Comparison of ENCODE assay signal across 14 mouse cellular contexts in the genomic region with DNA sequence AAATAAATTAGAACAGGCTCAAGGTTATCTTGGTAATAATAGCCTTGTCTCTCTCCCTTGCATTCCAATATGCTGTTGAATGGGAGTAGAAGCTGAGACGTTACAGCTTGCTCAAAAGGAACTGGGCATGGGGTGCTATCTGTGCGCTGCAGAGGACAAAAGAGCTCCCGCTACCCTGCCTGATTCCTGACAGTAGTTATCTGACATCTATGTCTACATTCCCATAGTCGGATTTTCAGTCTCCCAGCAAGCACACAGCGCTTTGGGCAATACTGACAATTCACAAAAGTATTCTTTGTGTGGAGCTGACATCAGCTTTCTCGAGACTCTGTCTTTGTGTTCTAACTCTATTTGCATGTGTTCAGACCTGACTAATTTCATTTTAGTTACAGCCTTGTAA. TPM values are rescaled to one million over a fixed set of nuclear protein-coding genes. Genes with fewer than 3 reads are reported as not detected.
A peak's percentile ranks its signal among the peaks of the same experiment; 100 is the strongest.
DNase-seq lines count a peak whose midpoint lies in the region; ATAC-seq lines count a peak whose summit lies in the region.
"Had no signal": no experiment of that assay in that cellular context is flagged by ENCODE, and none has a peak within 500 bp of the region (broad histone marks: within the 10 kb centered on the region; RNA-seq: fewer than 3 reads in every experiment).

No protein-coding gene starts in this region.

- H3K9ac ChIP-seq in hindbrain, embryonic 13.5 days, result no peak overlapping the region
- no peak overlapping the region for H3K9ac ChIP-seq in neural tube, embryonic 13.5 days
- no peak overlapping the region for H3K9ac ChIP-seq in liver, embryonic 12.5 days
- H3K9ac ChIP-seq: liver, embryonic 15.5 days had no signal

- peak; percentile 15 for DNase-seq in layer of hippocampus, adult 9-10 months (ENCODE audit: low spot score)
- DNase-seq in layer of hippocampus, postnatal 25 days (ENCODE audit: extremely low spot score in 1 of 2, low spot score in 1 of 2), result no peak
- peak; percentile 21 for DNase-seq in embryo, embryonic 11 days
- DNase-seq in gastrocnemius, postnatal 10 days, result no peak
- DNase-seq: cerebellum, adult 18-20 months; gastrocnemius, postnatal 25 days; heart, postnatal 4 days; kidney, adult 8-10 months had no signal

- no peak overlapping the region for H3K4me3 ChIP-seq in hindbrain, embryonic 13.5 days
- no peak overlapping the region for H3K4me3 ChIP-seq in neural tube, embryonic 13.5 days
- no peak overlapping the region for H3K4me3 ChIP-seq in liver, embryonic 12.5 days
- H3K4me3 ChIP-seq: embryonic facial prominence, embryonic 10.5 days; liver, embryonic 15.5 days had no signal

- H3K27me3 ChIP-seq in hindbrain, embryonic 13.5 days, result no peaks in the 10 kb centered on the region
- no peaks in the 10 kb centered on the region for H3K27me3 ChIP-seq in neural tube, embryonic 13.5 days
- H3K27me3 ChIP-seq in liver, embryonic 12.5 days (replicated peaks), result no peaks in the 10 kb centered on the region
- H3K27me3 ChIP-seq: liver, embryonic 15.5 days had no signal

- no peak overlapping the region for H3K27ac ChIP-seq in hindbrain, embryonic 13.5 days
- no peak overlapping the region for H3K27ac ChIP-seq in neural tube, embryonic 13.5 days (replicated peaks)
- no peak overlapping the region for H3K27ac ChIP-seq in liver, embryonic 12.5 days
- H3K27ac ChIP-seq: embryonic facial prominence, embryonic 10.5 days; liver, embryonic 15.5 days had no signal

- H3K9me3 ChIP-seq in hindbrain, embryonic 13.5 days, result no peaks in the 10 kb centered on the region
- H3K9me3 ChIP-seq in neural tube, embryonic 13.5 days, result no peaks in the 10 kb centered on the region
- H3K9me3 ChIP-seq in liver, embryonic 12.5 days (replicated peaks), result no peaks in the 10 kb centered on the region
- H3K9me3 ChIP-seq: embryonic facial prominence, embryonic 10.5 days; liver, embryonic 15.5 days had no signal

- 0 out of 2 replicates have a peak, but pooled peaks cover 3% of the 10 kb centered on the region for H3K4me1 ChIP-seq in hindbrain, embryonic 13.5 days (replicated peaks)
- H3K4me1 ChIP-seq in neural tube, embryonic 13.5 days (replicated peaks), result peaks cover 9% of the 10 kb centered on the region; the same call in 1 of the 2 replicates
- H3K4me1 ChIP-seq in liver, embryonic 12.5 days, result no peaks in the 10 kb centered on the region
- H3K4me1 ChIP-seq: embryonic facial prominence, embryonic 10.5 days; liver, embryonic 15.5 days had no signal

- H3K36me3 ChIP-seq in hindbrain, embryonic 13.5 days, result no peaks in the 10 kb centered on the region
- H3K36me3 ChIP-seq in neural tube, embryonic 13.5 days, result no peaks in the 10 kb centered on the region
- H3K36me3 ChIP-seq in liver, embryonic 12.5 days, result no peaks in the 10 kb centered on the region
- H3K36me3 ChIP-seq: embryonic facial prominence, embryonic 10.5 days; liver, embryonic 15.5 days had no signal

- ATAC-seq in hindbrain, embryonic 13.5 days (ENCODE audit: low FRiP score), result 0 out of 2 replicates have a peak, but pooled peaks have one; percentile 57
- ATAC-seq in neural tube, embryonic 13.5 days (ENCODE audit: low read depth), result no peak
- no peak for ATAC-seq in liver, embryonic 12.5 days

- 16% methylated on average over 6 of the region's 6 CpGs for WGBS in hindbrain, embryonic 13.5 days
- WGBS in neural tube, embryonic 13.5 days, result 15% methylated on average over 6 of the region's 6 CpGs
- 60% methylated on average over 6 of the region's 6 CpGs for WGBS in liver, embryonic 12.5 days (ENCODE audit: insufficient replicate concordance)

- H3K4me2 ChIP-seq in hindbrain, embryonic 13.5 days, result no peak overlapping the region
- 0 out of 2 replicates have a peak overlapping the region, but pooled peaks have one; percentile 6 for H3K4me2 ChIP-seq in neural tube, embryonic 13.5 days
- H3K4me2 ChIP-seq in liver, embryonic 12.5 days, result no peak overlapping the region
- H3K4me2 ChIP-seq: heart, embryonic 11.5 days; liver, embryonic 15.5 days had no signal

RNA-seq across cellular contexts. Expression of a gene that starts 34.7 kb away (rescaled TPM):
- 10 to 100 TPM; 53.9 to 58.8 TPM for total RNA-seq in layer of hippocampus, postnatal 25 days (2021)
- polyA plus RNA-seq in hindbrain, embryonic 13.5 days (2015; fragmentation: Nextera tagmentation; extraction: Ambion mirVana), result 120 and 126 TPM in 2 replicates
- polyA plus RNA-seq in neural tube, embryonic 13.5 days (2015; fragmentation: Nextera tagmentation; extraction: Ambion mirVana), result 114 and 130 TPM in 2 replicates
- 172 and 175 TPM in 2 replicates for polyA plus RNA-seq in liver, embryonic 12.5 days (2016; fragmentation: Nextera tagmentation; extraction: Ambion mirVana)
- total RNA-seq in gastrocnemius, postnatal 10 days (2021), result 100 to 1,000 TPM; 121 to 138 TPM

Comparison
In these comparisons a context has a peak if more than half of its experiments do, and no peak if none do; other contexts are left out.
1. DNase-seq: peak in layer of hippocampus, adult 9-10 months (single experiment) and embryo, embryonic 11 days (single experiment); none in layer of hippocampus, postnatal 25 days (0 of 2) and gastrocnemius, postnatal 10 days (single experiment).